Mouse (Mus musculus) heart, adult 8-10 months (tissue): ENCODE results near the gene Kri1. TPM values are rescaled to one million over a fixed set of nuclear protein-coding genes. Genes with fewer than 3 reads are reported as not detected.
"Not testable (repeated sequence)": the region's sequence is repeated elsewhere in the genome, so short reads cannot be mapped to it uniquely, and the experiment has no call there.

Source experiments
- DNase-seq: peaks from one replicate; pipeline ENCODE4 v3.0.0; 2022; ENCODE audit warnings: low spot score
- total RNA-seq, 4 experiments: library from RNA; stranded (reverse); gene quantifications; 2 replicates each; pipeline ENCODE4 v1.2.4; 2022

The Kri1 gene
- total RNA-seq, 4 experiments from 2014 or later = 16.2 to 18.3 (median 17.3) TPM

DNA sequence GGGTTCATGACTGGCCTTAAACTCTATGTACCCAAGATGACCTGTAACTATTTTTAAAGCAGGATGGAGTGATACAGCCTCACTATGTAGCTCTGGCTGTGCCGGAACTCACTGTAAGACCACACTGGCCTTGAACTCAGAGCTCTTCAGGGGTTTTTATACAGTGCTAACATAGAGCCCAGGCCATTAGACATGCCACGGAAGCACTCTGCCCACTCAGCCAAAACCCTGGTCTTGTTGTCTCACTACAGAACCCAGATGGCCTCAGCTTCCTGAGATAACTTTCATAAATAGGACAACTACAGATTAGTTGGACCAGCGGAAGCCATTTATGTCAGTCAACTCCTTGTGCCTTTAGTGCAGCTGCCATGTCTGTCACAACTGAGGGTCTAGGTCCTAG is 13.4 kb downstream of the Kri1 start:
- DNase-seq = no peak

DNA sequence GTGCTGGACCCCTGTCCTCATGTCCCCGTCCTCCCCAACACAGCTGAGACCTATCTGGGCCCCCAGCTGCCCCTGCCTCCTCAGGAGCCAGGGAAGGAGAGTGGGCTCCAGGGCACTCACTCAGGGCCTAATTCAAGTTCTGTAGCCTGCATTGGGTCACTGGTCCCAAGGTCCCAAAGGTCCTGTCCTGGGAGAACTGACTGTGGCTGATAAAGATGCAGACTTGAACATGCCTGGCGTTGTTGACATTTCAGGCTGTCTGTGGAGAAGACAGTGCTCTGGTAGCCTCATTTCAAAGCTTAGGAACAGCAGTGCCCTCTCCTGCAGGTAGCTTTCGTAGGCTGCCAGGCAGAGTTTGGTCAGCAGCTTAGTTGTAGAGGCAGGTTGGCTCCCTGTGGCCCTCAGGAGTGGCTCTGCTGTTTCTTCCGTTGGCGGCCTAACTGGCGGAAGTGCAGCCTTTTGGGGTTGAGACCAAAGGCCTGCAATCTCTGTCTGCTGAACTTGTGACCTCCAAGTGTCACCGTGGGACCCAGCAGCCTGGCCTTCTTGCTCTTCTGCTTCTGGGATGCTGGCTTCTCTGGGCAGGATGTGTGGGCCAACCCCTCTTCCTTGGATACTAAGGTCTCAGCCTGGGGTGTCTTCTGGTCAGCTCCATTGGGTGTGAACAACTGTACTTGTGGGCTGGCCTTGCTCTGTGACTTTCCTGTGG is 14.1 kb downstream of the Kri1 start:
- DNase-seq = no peak

DNA sequence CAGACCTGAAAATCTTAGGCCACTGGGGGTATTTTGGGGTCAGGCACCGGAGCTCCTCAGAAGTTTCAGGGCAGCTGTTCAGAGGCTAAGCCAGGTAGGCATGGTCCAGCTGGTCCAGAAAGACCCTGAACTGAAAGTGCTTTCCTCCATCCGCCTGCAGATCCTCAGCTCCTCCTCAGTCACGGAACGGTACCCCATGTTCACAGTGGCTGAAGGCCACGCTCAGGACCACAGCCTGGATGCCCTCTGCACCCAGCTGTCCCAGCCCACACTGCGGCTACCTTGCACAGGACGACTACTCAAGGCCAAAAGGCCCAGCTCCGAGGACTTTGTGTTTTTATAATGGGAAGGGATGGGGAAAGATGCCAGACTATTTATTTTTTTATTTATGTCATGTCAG is 14.7 kb downstream of the Kri1 start:
- DNase-seq = no peak

DNA sequence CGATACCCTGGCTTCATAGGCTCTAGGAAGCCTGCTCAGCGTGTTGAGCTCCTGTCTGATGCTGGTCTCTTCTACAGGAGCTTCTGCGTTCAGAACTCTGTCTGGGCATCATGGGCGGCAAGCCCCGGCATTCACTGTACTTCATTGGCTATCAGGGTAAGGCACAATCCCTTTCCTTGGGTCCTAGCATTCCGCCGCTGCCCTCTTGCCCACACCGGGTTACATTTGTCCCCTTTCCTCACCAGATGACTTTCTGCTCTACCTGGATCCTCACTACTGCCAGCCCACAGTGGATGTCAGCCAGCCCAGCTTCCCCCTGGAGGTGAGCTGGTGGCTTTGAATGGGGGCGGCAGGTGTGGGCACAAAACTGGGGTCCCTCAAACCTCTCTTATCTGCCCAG is 15.4 kb downstream of the Kri1 start:
- no peak for DNase-seq

- not testable (repeated sequence) for DNase-seq
Observed at GRCm38 (mm10) chr9:21269590-21269989, 18.2 kb downstream of the Kri1 start.

DNA sequence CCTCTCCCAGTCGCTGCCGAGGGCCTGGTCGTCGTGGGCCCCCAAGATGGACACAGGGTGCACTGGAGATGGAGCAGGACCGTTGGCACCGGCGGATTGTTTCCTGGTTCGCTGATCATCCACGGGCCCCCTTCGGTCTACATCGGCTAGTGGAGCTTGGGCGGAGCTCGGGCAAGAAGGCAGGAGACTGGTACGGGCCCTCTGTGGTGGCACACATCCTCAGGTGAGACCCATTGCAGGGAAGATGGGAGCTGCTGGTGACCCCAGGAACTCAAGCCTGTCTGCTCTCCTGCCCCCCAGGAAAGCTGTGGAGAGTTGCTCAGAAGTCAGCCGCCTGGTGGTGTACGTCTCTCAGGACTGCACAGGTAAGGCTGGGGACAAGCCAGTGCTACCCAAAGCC is 19.5 kb downstream of the Kri1 start:
- DNase-seq = no peak

DNA sequence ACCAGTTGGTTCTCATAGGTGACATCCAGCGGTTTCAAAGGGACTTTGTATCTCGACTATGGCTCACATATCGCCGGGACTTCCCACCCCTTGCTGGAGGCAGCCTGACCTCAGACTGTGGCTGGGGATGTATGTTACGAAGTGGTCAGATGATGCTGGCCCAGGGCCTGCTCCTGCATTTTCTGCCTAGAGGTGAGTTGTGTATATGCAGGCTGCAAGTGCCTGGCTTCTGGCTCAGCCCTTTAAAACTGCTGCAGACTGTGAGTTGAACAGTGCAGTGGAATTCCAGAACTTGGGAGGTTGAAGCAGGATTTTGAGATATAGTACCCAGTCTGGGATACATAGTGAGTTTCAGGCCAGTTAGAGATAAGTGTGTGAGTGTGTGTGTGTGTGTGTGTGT is 20.9 kb downstream of the Kri1 start:
- DNase-seq = no peak

DNA sequence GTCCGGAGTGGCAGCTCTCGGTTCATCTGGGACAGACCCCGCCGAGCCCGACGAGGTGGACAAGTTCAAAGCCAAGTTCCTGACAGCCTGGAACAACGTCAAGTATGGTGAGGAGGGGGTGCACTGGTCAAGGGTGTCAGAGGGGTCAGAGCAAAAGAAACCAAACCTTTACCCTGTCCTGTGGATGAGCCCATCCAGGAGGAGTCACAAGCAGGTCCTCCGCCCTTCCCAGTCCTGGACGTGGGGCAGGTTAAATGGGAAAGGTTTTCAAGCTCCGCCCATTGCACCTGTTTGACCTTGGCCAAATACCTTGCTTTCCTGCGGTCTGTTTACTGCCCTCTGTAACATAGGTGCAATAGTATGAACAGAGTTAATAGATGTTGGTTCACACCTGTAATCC is 22.2 kb downstream of the Kri1 start:
- DNase-seq = no peak

DNA sequence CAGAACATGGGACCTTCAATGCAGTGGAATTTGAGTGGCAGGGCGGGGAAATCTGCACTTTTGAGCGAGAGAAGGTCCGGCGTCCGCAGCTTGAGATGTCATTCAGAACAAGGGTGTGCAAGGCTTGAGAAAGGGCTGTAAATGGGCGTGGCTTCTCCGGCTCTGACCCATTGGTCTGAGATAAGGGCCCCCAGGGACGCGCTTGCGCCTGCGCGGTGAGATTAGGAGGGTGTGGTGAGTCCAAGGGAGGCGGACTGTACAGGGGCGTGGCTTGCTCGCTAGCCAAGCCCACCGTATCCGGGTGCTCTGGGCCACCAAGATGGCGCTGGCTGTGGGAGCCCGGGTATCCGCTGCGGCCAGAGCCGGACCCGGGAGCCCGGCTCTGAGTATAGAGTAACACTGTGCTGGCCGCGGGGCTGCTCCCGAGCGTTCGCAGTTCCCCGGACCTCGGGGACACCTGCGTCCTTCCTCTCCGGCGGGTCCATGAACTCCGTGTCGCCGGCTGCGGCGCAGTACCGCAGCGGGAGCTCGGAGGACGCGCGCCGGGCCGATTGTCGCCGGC is 22.7 kb downstream of the Kri1 start, which contains the start of gene Atg4d:
Gene Atg4d, plus strand, starts transcription at position 294 of the 562 bp plus-strand sequence.
- peak; percentile 99 for DNase-seq

- DNase-seq = no peak
Observed at GRCm38 (mm10) chr9:21264272-21264999, 23.3 kb downstream of the Kri1 start.

DNA sequence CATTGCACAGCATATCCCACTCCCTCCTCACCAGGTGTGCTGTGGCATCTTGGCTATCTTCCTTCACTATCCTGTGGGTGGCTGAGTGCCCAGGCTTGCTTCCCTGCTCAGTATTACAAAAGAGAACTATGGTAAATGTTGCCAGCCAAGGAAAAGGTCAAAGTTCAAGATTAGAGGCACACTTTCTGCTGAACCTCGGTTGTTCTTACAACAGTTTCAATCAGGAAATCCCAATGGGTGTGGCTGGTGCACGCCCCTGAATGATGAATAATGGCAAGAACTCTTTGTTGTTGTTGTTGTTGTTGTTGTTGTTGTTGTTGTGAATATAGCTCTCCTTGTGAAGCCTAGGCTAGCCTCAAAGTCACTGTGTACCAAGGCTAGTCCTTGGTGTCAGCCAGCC is 25.9 kb downstream of the Kri1 start:
- DNase-seq = no peak

DNA sequence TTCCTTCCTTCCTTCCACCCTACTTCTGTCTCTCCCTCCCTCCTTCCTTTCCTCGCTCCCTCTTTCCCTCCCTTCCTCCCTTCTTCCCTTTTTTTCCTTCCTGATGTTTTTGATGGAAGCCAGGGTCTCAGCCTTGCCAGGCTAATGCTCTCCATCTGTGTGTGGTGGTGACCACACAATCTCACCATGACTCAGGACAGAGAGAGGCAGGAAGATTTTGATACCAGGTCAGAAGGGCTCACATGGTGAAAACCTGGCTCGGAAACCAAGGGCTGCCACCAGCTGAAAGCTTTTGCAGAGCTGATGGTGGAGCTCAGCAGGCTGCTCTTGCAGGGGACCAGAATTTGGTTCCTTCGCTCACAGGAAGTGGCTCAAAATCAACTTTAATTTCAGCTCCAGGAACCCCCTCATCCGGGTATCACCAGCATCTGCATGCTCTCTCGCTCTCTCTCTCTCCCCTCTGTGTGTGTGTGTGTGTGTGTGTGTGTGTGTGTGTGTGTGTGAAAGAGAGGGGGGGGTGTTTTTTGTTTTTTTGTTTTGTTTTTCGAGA is 27.2 kb downstream of the Kri1 start:
- no peak for DNase-seq

DNA sequence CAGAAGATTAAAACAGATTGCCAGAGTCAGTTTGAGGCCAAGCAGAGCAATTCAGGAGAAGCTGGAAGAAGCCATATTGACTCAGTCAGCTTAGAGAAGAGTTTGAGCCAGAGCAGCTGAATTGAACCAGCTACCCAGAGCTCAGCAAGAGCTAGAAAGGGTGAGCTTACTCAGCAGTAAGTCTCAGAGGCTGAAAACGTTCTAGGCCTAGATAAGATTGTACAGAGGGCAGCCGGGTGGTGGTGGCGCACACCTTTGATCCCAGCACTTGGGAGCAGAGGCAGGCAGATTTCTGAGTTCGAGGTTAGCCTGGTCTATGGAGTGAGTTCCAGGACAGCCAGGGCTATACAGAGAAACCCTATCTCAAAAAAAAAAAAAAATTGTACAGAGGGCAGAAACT is 31.4 kb downstream of the Kri1 start:
- not testable (repeated sequence) for DNase-seq

DNA sequence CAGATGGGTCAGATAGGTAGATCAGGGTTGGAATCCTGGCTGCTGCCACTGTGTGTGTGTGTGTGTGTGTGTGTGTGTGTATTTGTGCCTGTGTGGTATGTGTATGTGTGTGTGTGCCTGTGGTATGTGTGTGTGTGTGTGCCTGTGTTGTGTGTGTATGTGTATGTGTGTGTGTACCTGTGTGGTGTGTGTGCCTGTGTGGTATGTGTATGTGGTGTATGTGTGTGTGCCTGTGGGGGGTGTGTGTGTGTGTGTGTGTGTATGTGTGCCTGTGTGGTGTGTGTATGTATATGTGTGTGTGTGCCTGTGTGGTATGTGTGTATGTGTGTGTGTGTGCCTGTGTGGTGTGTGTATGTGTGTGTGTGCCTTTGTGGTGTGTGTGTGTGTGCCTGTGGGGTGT is 33.1 kb downstream of the Kri1 start:
- DNase-seq = no peak

GRCm38 (mm10) chr9:21251116-21251735 is 36.5 kb downstream of the Kri1 start:
- no peak for DNase-seq

DNA sequence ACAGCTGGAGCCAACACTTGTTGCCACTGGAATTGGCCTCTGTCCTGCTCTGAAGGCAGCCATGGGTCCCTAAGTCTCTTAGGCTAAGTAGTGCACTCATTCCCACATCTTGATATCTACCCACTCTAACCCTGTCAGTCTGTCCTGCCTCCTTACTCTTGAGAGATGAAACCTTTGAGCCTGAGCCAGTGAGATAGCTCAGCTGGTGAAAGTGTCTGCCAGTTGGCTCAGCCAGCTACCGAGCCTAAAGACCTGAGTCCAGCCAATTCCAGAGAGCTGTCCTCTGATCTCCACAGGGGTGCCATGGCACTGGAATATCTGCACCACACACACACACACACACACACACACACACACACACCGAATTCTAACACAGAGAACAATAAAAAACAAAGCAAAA is 37.3 kb downstream of the Kri1 start:
- DNase-seq = no peak

GRCm38 (mm10) chr9:21249629-21250508 is 37.9 kb downstream of the Kri1 start:
- no peak for DNase-seq

- DNase-seq = no peak
Observed at GRCm38 (mm10) chr9:21248326-21248725, 39.4 kb downstream of the Kri1 start, which contains the start of gene S1pr5. Gene S1pr5 (minus strand): TSS chr9:21248443.

DNA sequence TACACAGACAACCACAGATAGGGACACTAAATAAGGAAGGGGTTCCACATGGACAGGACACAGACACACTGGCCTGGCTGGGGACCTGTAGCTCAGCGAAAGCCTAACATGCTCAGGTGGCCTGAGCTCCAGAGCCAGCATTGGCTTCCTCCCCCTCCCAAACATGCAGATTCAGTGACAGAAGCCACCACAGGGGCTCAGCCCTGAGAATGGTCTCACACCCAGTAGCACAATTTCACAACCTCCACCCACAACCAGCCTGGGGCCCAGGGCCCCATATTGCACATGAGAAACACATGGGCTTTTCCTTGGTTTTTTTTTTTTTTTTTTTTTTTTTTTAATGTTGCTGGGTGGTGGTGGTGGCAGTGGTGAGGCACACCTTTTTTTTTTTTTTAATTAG is 41.4 kb downstream of the Kri1 start:
- no peak for DNase-seq

DNA sequence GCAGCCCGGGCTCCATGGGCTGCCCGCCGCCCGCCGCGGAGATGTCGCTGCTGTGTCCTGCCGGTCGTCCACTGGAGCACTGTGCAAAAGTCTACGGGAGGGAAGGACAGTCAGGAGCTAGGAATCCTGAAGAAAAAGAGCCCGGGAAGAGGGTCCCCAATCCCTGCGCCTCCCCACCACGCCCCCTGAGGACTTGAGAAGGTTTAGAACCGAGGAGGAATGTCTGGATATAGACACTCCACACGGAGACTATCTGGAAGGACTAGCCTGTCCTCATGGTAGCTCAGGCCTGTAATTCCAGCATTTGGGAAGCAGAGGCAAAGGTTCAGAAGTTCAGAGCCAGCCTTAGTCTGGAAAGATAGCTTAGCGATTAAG is 42.7 kb downstream of the Kri1 start:
- no peak for DNase-seq

DNA sequence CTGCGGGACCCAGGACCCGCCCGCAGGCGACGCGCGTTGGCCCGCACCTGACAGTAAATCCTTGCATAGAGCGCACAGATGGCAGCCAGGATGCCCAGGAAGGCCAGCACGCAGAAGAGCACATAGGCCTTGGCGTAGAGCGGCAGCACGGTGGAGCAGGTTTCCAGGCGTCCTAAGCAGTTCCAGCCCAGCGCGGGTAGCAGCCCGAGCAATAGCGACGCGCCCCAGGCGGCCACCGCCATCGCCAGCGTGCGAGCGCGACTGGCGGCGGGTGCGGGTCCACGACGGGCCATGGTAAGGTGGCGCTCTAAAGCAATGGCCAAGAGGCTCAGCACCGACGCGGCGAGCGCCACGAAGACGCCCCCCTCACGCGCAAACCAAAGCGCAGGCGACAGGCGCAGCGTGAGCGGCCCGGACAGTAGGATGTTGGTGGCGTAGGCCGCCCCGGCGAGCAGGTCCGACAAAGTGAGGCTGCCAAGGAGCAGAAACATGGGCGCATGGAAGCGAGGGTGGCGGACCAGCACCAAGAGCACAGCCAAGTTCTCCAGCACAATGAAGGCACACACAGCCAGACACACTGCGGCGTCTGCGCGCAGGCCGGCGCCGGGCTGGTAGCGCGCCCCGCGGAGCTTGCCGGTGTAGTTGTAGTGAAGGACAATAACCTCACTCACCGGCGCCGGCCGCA is 43.2 kb downstream of the Kri1 start:
- no peak for DNase-seq
